Mouse (Mus musculus) adrenal gland, postnatal 4 days (tissue): ENCODE results near the gene Bend5. TPM values are rescaled to one million over a fixed set of nuclear protein-coding genes. Genes with fewer than 3 reads are reported as not detected.

ENCODE experiments used
- DNase-seq, 2 experiments: peaks; one replicate each; pipeline ENCODE4 v3.0.0; 2021 to 2022; ENCODE audit warnings: low spot score in 2 of 2, mixed read lengths in 2 of 2
- long read RNA-seq, 2 experiments: library from polyadenylated mRNA; stranded (forward); transcript quantifications; one replicate each; pipeline ENCODE4 v2.0.0; 2021
- total RNA-seq, 2 experiments: library from RNA; stranded (reverse); gene quantifications; 2 replicates each; pipeline ENCODE4 v1.2.3; 2021

Gene Bend5
- total RNA-seq: 10 to 100 TPM; 18.8 to 22.2 TPM
- long read RNA-seq, experiment 1, transcript Bend5-201 (6 exons, 1,826 nt): major isoform, 14 of 32 reads
- long read RNA-seq, experiment 1, transcript Bend5-203 (6 exons, 1,448 nt): minor isoform, 7 of 32 reads
- long read RNA-seq, experiment 1, partial matches to known transcripts: 3 of 32 reads
- long read RNA-seq, experiment 1, other reads (novel, unspliced or antisense): 8 of 32 reads
- long read RNA-seq, experiment 2, transcript Bend5-203 (6 exons, 1,448 nt): minor isoform, 9 of 40 reads
- long read RNA-seq, experiment 2, transcript Bend5-201 (6 exons, 1,826 nt): major isoform, 17 of 40 reads
- long read RNA-seq, experiment 2, partial matches to known transcripts: 2 of 40 reads
- long read RNA-seq, experiment 2, other reads (novel, unspliced or antisense): 12 of 40 reads

DNA sequence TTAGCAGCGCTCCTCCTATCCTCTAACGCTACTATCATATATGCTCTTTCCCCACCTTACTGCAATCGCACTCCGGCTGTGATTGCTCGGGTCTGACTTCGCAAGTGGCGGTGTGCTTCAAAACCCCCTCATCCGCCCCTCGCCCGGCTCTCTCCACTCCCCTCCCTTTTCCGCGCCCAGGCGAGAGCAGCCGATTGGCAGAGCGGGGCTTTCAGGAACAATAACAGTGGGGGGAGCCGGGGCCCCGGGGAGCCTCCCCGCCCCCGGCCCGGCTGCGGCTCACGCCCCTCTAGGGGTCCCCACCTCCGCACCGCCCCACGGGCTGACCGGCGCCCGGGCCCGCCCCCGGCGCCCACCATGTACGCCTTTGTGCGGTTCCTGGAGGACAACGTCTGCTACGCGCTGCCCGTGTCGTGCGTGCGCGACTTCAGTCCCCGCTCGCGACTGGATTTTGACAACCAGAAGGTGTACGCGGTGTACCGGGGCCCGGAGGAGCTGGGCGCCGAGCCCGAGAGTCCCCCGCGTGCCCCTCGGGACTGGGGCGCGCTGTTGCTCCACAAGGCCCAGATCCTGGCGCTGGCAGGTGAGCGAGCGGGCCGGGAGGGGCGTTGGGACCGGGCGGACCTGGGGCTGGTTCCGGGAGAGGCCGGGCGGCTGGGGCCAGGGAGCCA lies at the start of gene Bend5:
Gene Bend5, plus strand, starts transcription at position 189 of the 671 bp plus-strand sequence.
- DNase-seq: peak; percentile 50 to 74

DNA sequence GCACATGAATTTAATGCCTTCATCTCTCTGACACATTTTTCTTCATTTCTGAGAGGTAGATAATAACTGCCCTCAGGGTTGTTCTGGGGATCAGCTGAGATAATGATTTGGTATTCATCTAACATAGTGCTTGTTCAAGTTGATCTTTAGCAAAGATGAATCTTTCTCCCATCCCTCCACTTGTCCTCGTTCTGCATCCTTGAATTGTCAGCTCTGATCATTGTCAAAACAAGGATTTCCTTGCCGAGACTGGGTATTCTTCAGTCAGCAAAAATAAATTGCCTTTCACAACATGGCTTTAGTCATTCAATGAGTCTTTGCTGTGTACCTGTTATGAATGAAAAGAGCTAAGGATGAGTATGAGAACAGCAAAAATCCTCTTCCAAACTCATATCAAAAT lies 47.0 kb upstream of the Bend5 start:
- no peak for DNase-seq

GRCm38 (mm10) chr4:111377159-111377558 lies 37.6 kb upstream of the Bend5 start:
- no peak for DNase-seq

- no peak for DNase-seq
These were observed 36.7 kb upstream of the Bend5 start for GRCm38 (mm10) chr4:111378071-111378470.

DNA sequence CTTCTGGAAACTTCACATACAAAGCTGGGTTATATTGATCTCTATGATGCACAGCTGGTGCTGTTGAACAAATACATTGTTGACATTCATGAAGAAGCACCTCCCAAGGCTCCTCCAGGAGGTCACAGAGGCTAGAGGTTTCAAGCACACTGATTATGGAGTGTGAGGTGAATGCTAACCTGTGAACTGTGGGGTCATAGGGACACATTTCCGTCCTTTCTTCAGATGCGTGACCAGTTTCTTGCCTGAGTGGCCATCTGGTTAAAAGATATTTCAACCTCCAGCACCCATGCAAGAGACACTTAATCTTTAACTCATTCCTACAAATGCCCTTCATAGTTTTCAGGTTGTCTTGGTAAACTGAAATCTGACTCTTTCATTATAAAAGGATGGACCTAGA lies 31.7 kb upstream of the Bend5 start:
- DNase-seq: no peak

DNA sequence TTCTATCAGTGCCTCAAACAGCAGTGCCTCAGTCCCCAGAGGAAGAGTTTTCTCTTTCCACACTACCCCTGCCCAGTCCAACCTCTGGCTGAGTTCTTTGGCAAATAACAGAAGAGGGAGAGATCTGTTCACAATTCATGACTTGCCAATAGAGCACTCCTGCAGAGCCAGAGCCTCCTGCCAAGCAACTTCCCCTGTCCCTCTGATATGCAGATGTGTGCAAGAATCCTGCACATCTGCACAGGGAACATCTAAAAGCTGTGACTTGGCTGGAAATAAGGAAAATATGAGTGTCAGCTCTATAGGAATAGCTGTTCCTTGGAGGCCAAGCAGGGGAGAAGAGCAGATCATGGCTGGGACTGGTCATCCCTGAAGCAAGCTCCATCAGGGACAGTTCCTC lies 24.1 kb upstream of the Bend5 start:
- DNase-seq: no peak

- DNase-seq: no peak
These were observed 15.0 kb upstream of the Bend5 start for GRCm38 (mm10) chr4:111399784-111400183.

- no peak for DNase-seq
These were observed 14.1 kb upstream of the Bend5 start for GRCm38 (mm10) chr4:111400676-111401075.

GRCm38 (mm10) chr4:111403243-111403642 lies 11.6 kb upstream of the Bend5 start:
- no peak for DNase-seq

- no peak for DNase-seq
These were observed 4.1 kb upstream of the Bend5 start for GRCm38 (mm10) chr4:111410731-111411130.

- no peak for DNase-seq
These were observed 407 bp upstream of the Bend5 start for GRCm38 (mm10) chr4:111414399-111414798.

DNA sequence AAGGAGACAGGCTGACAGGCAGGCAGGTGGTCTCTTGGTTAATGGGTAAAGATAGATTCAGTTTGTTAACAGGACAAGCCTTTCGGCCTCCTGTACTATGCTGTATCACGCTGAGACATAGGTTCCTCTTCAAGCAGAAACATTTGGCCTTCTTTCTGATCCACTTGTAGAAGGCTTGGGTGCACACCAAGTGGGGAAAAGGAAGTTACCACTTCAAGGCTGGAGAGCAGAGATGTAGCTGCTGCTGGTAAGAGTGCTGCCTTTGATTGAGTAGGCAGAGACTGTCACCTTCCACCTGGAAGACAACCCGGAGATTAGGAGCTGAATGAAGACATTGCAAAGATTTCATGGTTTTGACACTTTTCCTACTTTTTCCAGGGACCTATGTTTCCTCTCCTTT lies 1.3 kb downstream of the Bend5 start:
- DNase-seq: no peak

- no peak for DNase-seq
These were observed 1.7 kb downstream of the Bend5 start for GRCm38 (mm10) chr4:111416551-111416950.

GRCm38 (mm10) chr4:111417716-111418115 lies 2.9 kb downstream of the Bend5 start:
- no peak for DNase-seq

DNA sequence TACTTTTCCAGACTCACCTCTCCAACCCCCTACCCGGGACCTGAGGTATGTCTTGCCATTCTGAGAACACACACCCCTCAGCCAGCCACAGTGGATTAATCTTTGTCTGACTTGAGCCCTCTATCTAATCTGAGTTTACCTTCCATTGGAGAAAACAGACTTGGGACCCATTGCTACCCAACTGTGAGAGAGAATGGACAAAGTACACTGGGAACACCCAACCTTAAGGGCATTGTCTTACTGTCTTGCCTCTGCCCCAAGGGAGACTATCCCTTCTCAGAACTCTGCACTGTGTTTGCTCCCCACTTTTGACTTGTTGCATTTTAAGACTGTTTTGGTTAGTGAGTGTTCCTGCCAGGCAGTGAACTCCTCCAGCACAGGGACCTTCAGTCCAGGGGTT lies 4.7 kb downstream of the Bend5 start:
- DNase-seq: no peak

- DNase-seq: no peak
These were observed 5.2 kb downstream of the Bend5 start for GRCm38 (mm10) chr4:111420031-111420430.

- DNase-seq: no peak
These were observed 6.1 kb downstream of the Bend5 start for GRCm38 (mm10) chr4:111420955-111421354.

- no peak for DNase-seq
These were observed 7.0 kb downstream of the Bend5 start for GRCm38 (mm10) chr4:111421785-111422184.

DNA sequence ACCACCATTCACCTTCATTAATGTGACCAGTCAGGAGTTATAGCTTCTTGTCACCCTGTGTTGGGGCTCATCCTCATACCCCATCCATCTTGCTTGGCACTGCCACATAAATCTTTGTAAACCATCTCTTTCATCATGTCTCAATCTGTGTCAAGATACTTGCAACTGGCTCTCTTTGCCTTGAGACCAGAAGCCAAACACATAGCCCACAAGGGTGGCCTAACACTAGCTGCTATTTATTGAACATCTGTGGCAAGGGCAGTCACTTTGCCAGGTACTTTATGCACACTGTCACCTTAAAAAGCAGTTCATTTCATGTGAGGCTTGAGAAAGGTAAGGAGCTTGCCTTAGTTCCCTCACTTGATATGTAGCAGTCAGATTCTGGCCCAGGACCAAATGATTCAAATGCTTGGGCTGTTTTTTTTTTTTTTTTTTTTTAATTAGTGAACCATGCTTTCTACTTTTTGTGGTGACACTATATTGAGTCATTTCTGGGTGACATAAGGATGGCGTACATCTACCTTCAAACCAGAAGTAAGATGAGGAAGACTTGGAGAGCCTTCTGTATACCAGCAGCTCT lies 9.7 kb downstream of the Bend5 start:
- no peak for DNase-seq

GRCm38 (mm10) chr4:111425170-111425569 lies 10.4 kb downstream of the Bend5 start:
- peak in 1 of 2 experiments; percentile 10 for DNase-seq

- no peak for DNase-seq
These were observed 16.4 kb downstream of the Bend5 start for GRCm38 (mm10) chr4:111431186-111431585.

DNA sequence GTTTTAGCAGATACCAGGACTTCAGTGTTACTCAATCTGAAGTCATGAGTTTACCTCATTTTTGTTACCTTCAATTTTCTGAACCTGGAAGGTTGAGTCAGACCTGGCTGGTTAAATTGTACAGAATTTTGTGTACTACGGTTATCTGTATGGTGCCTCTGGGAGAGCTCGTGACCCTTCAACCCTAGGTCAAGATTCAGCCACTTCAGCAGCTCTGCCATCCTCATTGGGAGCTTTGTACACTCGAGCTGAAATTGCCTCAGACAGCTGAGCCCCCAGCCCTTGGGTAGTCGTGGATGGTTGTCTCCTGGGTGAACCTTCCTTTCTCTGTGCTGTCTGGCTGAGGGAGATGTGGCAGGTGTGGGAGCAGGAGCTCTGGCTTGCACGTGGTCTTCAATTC lies 17.2 kb downstream of the Bend5 start:
- no peak for DNase-seq
